Mouse (Mus musculus) midbrain, embryonic 15.5 days (tissue): ENCODE data around the gene Hist1h2ao. TPM values are rescaled to one million over a fixed set of nuclear protein-coding genes. Genes with fewer than 3 reads are reported as not detected.
"Not testable (repeated sequence)": the region's sequence is repeated elsewhere in the genome, so short reads cannot be mapped to it uniquely, and the experiment has no call there.

Experiments
- ATAC-seq: fragments of 200-750 bp; cut with Nextera tagmentation; replicated peaks from 2 replicates; pipeline ENCODE4 v1.8.0; 2017; ENCODE audit warnings: moderate TSS enrichment
- H3K27ac ChIP-seq: fragments of 300-500 bp; sonication (generic); 2 replicates; pipeline ENCODE4 v1.5.1; 2015; ENCODE audit warnings: mild to moderate bottlenecking, inconsistent platforms
- H3K27me3 ChIP-seq: fragments of 300-500 bp; sonication (generic); replicated peaks from 2 replicates; pipeline ENCODE4 v1.6.1; 2015; ENCODE audit warnings: inconsistent platforms
- H3K36me3 ChIP-seq: fragments of 300-500 bp; sonication (generic); replicated peaks from 2 replicates; pipeline ENCODE4 v1.6.1; 2015; ENCODE audit warnings: inconsistent platforms
- H3K4me1 ChIP-seq: fragments of 300-500 bp; sonication (generic); 2 replicates; pipeline ENCODE4 v1.6.1; 2015; ENCODE audit warnings: inconsistent platforms
- H3K4me2 ChIP-seq: fragments of 300-500 bp; sonication (generic); 2 replicates; pipeline ENCODE4 v1.6.1; 2015; ENCODE audit warnings: inconsistent platforms, mild to moderate bottlenecking, moderate library complexity
- H3K4me3 ChIP-seq: fragments of 300-500 bp; sonication (generic); 2 replicates; pipeline ENCODE4 v1.5.1; 2015; ENCODE audit warnings: mild to moderate bottlenecking, inconsistent platforms
- H3K9ac ChIP-seq: fragments of 300-500 bp; sonication (generic); 2 replicates; pipeline ENCODE4 v1.6.1; 2015; ENCODE audit warnings: mild to moderate bottlenecking, inconsistent platforms
- H3K9me3 ChIP-seq: fragments of 300-500 bp; sonication (generic); 2 replicates; pipeline ENCODE4 v1.6.1; 2016; ENCODE audit warnings: inconsistent platforms
- WGBS: fragments of 180-500 bp; shearing (Covaris S2); methylation state at CpG from one replicate; pipeline ENCODE4 v1.1.7; 2015; ENCODE audit warnings: mixed read lengths; 5-methylcytosine and 5-hydroxymethylcytosine counted together
- polyA plus RNA-seq: library from polyadenylated mRNA; unstranded; fragments of >200 nt; fragmentation: Nextera tagmentation; extraction: Ambion mirVana; gene quantifications from 2 replicates; pipeline ENCODE4 v1.2.1, GENCODE M21; 2015

The Hist1h2ao gene
- not detected in 2 replicates for polyA plus RNA-seq

DNA sequence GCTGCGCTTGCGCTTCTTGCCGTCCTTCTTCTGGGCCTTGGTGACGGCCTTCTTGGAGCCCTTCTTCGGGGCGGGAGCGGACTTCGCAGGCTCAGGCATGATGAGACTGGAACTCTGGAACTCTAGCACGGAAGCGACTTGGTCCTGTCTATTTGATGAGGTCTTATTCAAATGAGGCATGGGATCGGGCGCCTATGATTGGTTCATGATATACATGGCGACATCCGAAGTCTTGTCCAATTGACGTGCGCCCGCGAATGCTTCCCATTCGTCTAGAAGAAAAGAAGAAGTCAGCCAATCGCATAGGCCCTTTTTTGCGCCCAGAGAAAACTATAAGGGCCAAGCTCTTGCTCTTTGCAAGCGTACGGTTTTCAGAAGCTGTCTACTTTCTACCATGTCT is at the start of gene Hist1h2ao, which contains the start of gene Hist1h2bq:
Hist1h2ao (plus strand) TSS at position 393 of the 400 bp plus-strand sequence.
Hist1h2bq (minus strand) TSS at position 125 of the 400 bp plus-strand sequence.
- no CpG with 5 or more reads among the region's 23 CpGs for WGBS
- not testable (repeated sequence) for H3K4me1 ChIP-seq, H3K27ac ChIP-seq, H3K36me3 ChIP-seq, H3K9me3 ChIP-seq, H3K27me3 ChIP-seq, H3K4me3 ChIP-seq, H3K4me2 ChIP-seq, H3K9ac ChIP-seq
- peak; percentile 98 for ATAC-seq

DNA sequence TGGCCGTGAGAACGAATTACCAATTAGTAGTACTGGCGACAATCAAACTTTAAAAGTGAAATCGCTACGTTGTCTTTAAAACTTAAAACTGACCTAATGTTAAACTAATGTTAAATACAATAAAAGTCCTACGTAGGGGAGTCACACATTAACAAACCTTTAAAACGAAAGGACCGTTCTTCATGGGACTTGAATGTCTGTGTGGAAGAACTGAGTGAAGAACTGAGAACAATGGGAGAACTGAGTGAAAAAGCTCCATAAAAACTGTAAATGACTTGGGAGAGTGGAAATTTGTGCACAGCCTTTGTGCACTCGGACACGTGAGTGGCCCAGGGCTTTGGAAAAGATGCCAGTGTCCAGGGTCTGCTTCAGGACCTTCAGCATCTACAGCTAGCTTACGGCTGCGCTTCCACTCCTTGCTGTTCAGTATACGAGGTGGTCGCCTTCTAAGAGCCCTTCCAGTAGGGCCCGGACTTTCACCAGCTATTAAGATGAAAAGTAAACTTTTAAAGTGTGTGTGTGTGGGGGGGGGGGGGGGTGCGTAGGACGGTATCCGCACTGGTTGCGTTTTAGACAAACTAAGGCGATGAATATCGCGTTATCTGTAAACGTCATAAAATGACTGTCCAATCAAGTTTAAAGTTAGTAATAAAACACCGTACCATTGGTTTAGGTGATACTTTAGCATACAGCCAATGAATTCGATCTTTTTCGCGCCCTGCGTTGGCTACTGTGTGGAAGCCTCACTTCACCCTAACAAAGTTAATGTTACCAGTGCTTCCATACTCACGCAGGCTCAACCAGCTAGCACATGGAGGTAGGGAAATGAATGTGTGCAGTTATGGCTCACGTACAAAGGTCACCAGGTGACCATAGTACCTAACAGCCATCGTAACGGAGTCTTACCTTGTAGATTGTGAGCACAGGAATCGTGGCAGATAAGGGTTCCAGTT is 31.2 kb upstream of the Hist1h2ao start:
- Histone ChIP-seq H3K9me3 (no peaks in the 10 kb centered on the region), H3K36me3 (no peaks in the 10 kb centered on the region), H3K4me1 (peaks cover 36% of the 10 kb centered on the region), H3K4me3 (peak overlapping the region; percentile 54), H3K4me2 (peak overlapping the region; percentile 94), H3K9ac (peak overlapping the region; percentile 51), H3K27me3 (no peaks in the 10 kb centered on the region), H3K27ac (peak overlapping the region; percentile 68)
- 5% methylated on average over 33 of the region's 33 CpGs for WGBS
- peak; percentile 96 for ATAC-seq

DNA sequence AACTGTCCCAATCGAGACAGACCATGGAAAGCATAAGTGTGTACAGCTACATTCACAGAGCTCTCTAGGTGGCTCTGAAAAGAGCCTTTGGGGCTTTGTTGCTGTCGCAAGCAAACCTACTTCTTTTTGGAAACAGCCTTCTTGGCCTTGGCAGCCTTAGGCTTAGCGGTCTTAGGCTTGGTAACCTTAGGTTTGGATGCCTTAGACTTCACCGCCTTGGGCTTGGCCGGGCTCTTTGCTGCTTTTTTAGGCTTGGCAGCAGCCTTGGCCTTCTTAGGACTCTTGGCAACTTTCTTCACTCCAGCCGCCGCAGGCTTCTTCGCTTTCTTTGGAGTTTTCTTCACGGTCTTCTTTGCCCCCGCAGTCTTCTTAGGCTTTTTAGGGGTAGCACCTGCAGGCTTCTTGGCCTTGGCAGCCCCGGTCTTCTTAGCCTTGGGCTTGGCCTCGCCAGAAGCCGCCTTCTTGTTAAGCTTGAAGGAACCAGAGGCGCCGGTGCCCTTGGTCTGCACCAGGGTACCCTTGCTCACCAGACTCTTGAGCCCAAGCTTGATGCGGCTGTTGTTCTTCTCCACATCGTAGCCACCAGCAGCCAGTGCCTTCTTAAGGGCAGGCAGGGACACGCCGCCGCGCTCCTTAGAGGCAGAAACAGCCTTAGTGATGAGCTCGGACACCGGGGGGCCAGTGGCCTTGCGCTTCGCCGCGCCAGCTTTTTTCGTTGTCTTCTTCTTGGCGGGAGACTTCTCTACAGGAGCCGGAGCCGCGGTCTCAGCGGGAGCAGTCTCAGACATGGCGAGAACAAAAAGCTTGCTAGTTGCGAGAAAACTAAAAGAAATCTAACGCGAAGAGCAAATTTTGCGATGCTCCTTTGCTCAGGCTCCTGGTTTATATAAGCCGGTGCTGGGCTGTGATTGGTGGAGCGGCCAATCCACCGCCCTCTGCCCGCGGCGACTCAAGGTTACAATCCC is 30.2 kb upstream of the Hist1h2ao start, which contains the start of gene Hist1h1b:
Hist1h1b (minus strand) TSS at position 859 of the 965 bp plus-strand sequence.
- ATAC-seq, result peak; percentile 12; the same call in 1 of the 2 replicates
- WGBS, result under 1% methylated on average over 44 of the region's 44 CpGs

DNA sequence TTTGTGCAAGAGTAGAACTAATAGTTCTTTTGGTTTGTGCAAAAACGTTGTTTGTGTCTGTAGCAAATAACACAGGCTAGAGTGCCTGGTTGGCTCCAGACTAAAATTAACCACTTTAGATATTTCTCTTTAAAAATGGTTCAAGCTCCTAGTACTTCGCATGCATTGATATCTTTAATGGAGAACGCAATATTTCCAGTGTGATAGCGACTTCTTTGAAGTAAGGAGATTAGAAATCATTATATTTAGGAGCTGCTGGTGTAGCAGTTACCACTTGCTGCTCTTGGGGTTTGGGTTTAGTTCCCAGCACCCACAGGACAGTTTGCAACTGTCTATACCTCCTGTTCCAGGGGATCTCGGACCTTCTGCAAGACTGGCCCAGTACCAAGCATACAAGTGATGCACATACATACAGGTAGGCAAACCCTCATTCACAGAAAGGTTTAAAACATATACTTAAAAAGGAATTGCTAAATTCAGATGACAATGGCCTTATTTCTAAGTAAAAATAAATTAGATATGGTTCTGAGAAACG is 29.2 kb upstream of the Hist1h2ao start:
- Histone ChIP-seq H3K9me3 (no peaks in the 10 kb centered on the region), H3K4me1 (peaks cover 41% of the 10 kb centered on the region)

More for the DNA sequence above, 30.2 kb upstream of the Hist1h2ao start, which contains the start of gene Hist1h1b:
- Histone ChIP-seq H3K4me3 (peak within 1 kb of the TSS; percentile 54), H3K27ac (peak within 1 kb of the TSS; percentile 68), H3K4me1 (peaks cover 37% of the 10 kb centered on the region), H3K9me3 (no peaks in the 10 kb centered on the region), H3K36me3 (no peaks in the 10 kb centered on the region), H3K4me2 (peak within 1 kb of the TSS; percentile 94), H3K9ac (peak within 1 kb of the TSS; percentile 49), H3K27me3 (no peaks in the 10 kb centered on the region)

DNA sequence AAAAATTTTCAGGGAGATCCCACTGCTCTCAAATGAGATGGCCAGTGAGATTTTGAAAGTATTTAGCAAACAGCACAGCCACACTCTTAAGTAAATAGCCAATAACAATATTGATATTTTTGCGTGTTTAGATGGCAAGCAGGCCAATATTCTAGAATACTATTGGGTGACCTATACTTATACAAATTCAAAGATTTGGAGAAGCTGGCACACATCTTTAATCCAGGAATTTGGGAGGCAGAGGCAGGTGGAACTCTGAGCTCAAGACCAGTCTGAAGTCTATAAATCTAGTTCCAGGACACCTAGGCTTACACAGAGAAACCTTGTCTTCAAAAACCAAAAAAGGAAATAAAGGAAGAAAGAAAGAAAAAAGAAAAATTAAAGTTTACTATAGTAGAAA is 28.6 kb upstream of the Hist1h2ao start:
- no peak overlapping the region for H3K27ac ChIP-seq
- ATAC-seq, result no peak
- no peaks in the 10 kb centered on the region for H3K27me3 ChIP-seq
- no peaks in the 10 kb centered on the region for H3K36me3 ChIP-seq
- 86% methylated on average over 1 of the region's 1 CpGs for WGBS
- H3K9me3 ChIP-seq, result no peaks in the 10 kb centered on the region
- H3K4me2 ChIP-seq, result no peak overlapping the region
- no peak overlapping the region for H3K9ac ChIP-seq
- H3K4me3 ChIP-seq, result no peak overlapping the region
- H3K4me1 ChIP-seq, result peaks cover 45% of the 10 kb centered on the region

More for the DNA sequence above, 29.2 kb upstream of the Hist1h2ao start:
- peak overlapping the region; percentile 94; the same call in 1 of the 2 replicates for H3K4me2 ChIP-seq
- H3K27me3 ChIP-seq, result no peaks in the 10 kb centered on the region
- WGBS, result 50% methylated on average over 6 of the region's 6 CpGs
- no peak for ATAC-seq
- no peaks in the 10 kb centered on the region for H3K36me3 ChIP-seq
- H3K4me3 ChIP-seq, result no peak overlapping the region; the same call in 1 of the 2 replicates
- no peak overlapping the region for H3K9ac ChIP-seq
- H3K27ac ChIP-seq, result no peak overlapping the region

DNA sequence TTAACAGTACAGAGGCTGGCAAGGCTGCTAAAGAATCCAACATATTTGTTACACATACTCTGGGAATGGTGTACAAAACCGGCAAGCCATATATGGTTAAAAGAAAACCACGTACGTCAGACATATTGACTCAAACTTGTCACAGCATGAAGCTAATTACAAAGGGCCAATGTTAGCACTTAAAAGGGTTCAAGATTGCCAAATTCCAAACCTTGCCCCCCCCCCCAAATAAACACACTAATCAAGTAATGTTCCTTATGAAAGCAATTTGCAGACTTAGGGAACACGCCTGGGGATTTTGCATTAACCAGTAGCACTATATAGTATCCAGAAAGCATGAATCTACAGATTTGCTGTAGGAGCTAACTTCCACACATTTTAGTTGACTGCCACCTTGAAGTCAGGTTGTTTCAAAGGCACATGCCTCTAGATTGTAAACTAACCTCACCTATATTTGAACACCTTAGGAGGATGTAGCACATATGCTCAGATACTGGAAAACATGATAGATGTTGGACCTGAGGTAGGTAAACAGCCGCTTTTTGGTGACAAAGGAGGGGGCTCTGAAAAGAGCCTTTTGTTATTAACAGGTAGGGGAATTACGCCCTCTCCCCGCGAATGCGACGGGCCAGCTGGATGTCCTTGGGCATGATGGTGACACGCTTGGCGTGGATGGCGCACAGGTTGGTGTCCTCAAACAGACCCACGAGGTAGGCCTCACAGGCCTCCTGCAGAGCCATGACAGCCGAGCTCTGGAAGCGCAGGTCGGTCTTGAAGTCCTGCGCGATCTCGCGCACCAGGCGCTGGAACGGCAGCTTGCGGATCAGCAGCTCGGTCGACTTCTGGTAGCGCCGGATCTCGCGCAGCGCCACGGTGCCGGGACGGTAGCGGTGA is 27.7 kb upstream of the Hist1h2ao start:
- WGBS, result 1% methylated on average over 21 of the region's 35 CpGs
- Histone ChIP-seq H3K4me3 (peak overlapping the region; percentile 41), H3K4me2 (peak overlapping the region; percentile 81), H3K4me1 (peaks cover 45% of the 10 kb centered on the region), H3K27ac (peak overlapping the region; percentile 78), H3K9ac (peak overlapping the region; percentile 38; the same call in 1 of the 2 replicates)
- H3K36me3 ChIP-seq, H3K9me3 ChIP-seq, H3K27me3 ChIP-seq, ATAC-seq: not testable (repeated sequence)

DNA sequence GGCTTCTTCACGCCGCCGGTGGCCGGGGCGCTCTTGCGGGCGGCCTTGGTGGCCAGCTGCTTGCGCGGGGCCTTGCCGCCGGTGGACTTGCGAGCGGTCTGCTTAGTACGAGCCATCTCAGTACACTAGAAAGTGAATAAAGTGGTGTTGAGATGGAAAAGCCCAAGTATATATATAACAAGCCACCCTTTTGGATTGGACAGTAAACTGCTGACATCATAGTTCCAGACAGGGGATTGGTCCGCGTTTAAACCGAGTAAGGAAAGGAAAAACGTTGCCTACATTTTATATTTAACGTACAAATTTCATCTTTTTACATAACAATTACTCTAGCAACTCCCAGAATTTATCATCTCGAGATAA is 27.0 kb upstream of the Hist1h2ao start, which contains the start of gene Hist1h3i:
Hist1h3i (minus strand) TSS at position 116 of the 363 bp plus-strand sequence.
- no peaks in the 10 kb centered on the region for H3K9me3 ChIP-seq
- H3K27me3 ChIP-seq, result no peaks in the 10 kb centered on the region
- H3K36me3 ChIP-seq, result no peaks in the 10 kb centered on the region
- peak within 1 kb of the TSS; percentile 78 for H3K27ac ChIP-seq
- peaks cover 49% of the 10 kb centered on the region for H3K4me1 ChIP-seq
- peak; percentile 80 for ATAC-seq
- peak within 1 kb of the TSS; percentile 38; the same call in 1 of the 2 replicates for H3K9ac ChIP-seq
- peak within 1 kb of the TSS; percentile 41 for H3K4me3 ChIP-seq
- H3K4me2 ChIP-seq, result peak within 1 kb of the TSS; percentile 81
- under 1% methylated on average over 19 of the region's 20 CpGs for WGBS

DNA sequence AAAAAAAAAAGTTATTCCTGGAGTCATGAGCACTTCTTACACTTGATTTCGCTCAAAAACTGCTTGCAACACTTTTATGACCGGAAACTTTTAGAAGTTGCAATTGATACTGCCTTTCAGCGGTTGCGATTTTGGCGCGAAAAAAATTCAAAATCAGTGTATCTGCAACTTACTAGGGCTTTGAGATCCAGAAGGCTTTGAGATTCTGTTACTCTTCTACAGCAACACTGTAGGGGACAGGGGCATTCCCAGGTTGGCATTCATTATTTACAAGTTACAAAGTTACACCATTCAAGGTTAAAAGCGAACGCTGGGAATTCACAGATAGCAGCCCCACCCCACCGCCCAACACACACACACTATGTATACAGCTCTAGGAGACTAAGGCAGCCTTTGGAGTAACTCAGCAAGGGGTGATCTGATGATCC is 26.5 kb upstream of the Hist1h2ao start:
- Histone ChIP-seq H3K4me2 (peak overlapping the region; percentile 81), H3K9ac (no peak overlapping the region), H3K4me1 (peaks cover 46% of the 10 kb centered on the region), H3K27ac (0 out of 2 replicates have a peak overlapping the region, but pooled peaks have one; percentile 67), H3K9me3 (no peaks in the 10 kb centered on the region), H3K4me3 (peak overlapping the region; percentile 41), H3K27me3 (no peaks in the 10 kb centered on the region), H3K36me3 (no peaks in the 10 kb centered on the region)
- no peak for ATAC-seq
- 2% methylated on average over 9 of the region's 9 CpGs for WGBS

DNA sequence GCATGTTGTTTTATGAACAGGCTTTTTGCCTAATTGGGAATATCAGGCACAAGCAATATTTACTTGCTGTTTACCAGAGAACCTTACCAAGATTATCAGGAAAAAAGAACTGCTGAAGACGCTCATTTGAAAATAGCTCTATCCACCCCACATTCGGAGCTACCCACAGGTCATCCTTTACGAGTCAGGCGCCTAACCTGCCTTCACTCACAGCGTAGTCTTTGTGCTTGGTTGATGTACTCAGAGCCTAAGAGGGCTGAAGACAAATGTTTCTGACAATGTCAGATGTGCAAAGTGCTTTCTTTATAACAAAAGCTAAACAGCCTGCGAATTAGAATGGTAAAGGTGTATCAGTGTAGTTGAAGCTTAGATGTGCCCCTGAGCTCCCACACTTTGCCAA is 26.0 kb upstream of the Hist1h2ao start:
- H3K4me1 ChIP-seq, result peaks cover 44% of the 10 kb centered on the region
- H3K4me2 ChIP-seq, result 0 out of 2 replicates have a peak overlapping the region, but pooled peaks have one; percentile 81

DNA sequence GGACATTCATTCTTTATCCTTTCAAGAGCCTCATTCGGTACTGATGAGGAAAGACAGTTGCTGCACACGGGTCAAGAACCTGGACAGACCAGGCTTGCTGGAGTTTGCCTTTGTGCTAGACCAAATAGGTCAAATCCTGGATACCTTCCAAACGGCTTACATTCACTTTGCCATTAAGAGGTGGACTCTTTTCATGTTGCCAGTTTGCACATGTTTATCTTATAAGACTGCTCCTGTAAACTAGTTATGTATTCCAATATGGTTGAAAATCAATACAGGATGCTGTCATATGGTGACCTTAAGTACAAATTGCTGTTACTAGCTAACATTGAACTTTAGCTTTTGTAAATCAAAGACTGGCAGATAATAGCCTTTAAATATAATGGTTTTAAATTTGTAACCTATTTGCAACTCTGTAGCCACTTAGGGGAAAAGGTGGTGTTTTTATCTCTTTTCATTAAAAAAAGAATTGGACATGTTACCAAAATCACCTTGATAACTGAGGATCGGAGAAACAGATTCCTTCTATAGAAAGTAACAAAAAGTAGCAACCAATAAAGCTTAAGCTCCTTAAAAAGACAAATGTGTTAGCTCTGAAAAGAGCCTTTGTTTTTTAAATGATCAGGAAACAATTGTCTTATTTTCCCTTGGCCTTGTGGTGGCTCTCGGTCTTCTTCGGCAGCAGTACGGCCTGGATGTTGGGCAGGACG is 23.9 kb upstream of the Hist1h2ao start:
- Histone ChIP-seq H3K9ac (peak overlapping the region; percentile 22; the same call in 1 of the 2 replicates), H3K27me3 (no peaks in the 10 kb centered on the region), H3K4me2 (peak overlapping the region; percentile 69), H3K4me1 (peaks cover 29% of the 10 kb centered on the region), H3K36me3 (no peaks in the 10 kb centered on the region), H3K9me3 (no peaks in the 10 kb centered on the region), H3K27ac (peak overlapping the region; percentile 75), H3K4me3 (peak overlapping the region; percentile 41)
- 2% methylated on average over 8 of the region's 8 CpGs for WGBS
- ATAC-seq, result no peak

More for the DNA sequence above, 26.0 kb upstream of the Hist1h2ao start:
- H3K27me3 ChIP-seq, result no peaks in the 10 kb centered on the region
- no peak for ATAC-seq
- no peak overlapping the region for H3K9ac ChIP-seq
- WGBS, result 22% methylated on average over 6 of the region's 6 CpGs
- no peak overlapping the region for H3K27ac ChIP-seq
- no peak overlapping the region for H3K4me3 ChIP-seq
- no peaks in the 10 kb centered on the region for H3K36me3 ChIP-seq
- no peaks in the 10 kb centered on the region for H3K9me3 ChIP-seq
